Mouse (Mus musculus) lung, postnatal 4 days (tissue): ENCODE data around the gene Rcor2.

ENCODE experiments used
- DNase-seq, 2 experiments: peaks; one replicate each; pipeline ENCODE4 v3.0.0; 2021

The Rcor2 gene

GRCm38 (mm10) chr19:7265478-7266191 is 1.5 kb upstream of the Rcor2 start:
- DNase-seq = no peak

DNA sequence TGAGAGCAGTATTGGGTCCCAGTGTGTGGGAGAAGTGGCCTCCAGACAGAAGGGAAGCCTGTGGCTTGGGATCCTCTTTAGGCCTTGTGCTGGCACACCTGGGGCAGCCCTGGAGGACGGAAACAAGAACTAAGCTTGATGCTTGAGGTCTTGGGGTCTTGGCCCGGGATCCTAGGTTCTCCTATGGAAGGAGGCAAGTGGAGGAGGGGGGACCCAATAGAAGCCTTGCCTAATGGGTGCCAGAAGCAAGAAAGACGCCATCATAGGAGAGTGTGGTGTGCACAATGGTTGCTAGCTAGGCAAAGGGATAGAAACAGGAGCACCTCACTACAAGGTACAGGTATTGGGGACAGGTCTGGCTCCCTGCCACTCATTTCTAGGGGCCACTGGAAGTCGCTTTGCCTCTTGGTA is 699 bp upstream of the Rcor2 start:
- no peak for DNase-seq

DNA sequence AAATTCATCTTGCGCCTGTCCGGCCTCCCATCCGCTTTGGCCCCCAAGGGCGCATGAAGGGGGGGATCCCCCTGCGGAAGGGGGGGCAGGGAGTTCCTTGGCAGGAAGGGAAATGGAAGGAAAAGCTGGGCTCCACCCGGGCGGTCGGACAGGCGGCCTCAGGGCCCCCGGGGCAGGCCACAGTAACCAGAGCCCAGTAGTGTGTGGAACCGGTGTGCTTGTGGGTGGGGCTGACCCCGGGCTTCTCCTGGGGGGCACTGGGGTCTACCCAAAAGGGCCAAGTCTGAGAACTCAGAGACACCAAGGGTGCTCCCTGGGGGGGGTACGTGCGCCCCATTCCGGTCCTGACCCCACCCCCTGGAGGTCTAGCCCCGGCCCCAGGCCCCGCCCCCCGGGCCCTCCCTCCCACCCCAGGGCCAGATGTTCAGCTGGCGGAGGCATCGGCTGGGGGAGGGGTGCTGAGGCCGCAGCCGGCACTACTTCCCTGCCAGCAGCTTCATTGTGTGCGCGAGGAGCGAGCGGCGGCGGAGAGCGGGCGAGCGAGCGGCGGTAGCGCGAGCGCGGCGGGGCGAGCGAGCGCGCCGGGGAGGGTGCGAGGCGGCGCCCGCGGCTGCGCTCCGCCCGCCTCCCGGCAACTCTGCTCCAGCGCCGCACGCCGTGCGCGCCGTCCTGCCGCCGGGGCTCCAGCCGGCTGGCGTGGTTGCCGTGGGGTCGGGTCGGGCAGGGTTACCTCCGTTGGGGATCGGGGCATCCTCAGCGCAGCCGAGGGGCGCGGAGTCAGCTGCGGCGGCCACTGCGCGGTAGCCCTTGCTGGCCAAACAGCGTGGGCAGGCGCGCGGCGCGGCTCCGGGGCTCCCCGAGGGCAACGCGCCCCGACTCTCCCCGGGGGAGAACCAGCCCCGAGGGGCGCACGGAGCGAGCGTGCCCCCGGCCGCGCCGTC is 926 bp downstream of the Rcor2 start:
- peak; percentile 88 to 93 for DNase-seq

DNA sequence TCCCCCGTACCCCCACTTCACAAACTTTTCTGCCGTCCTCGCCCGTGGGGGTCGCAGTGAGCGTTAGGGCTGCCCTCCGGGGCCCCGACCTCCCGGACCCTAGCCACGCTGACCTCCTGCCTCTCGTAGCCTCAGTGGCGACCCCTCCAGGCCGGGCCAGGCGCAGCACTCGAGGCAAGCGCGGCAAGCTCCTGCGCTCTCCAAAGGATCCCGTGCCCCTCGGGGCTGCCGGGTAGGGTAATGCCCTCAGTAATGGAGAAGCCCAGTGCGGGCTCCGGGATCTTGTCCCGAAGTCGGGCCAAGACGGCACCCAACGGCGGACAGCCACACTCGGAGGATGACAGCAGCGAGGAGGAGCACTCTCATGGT is 1.6 kb downstream of the Rcor2 start:
- peak; percentile 83 to 89 for DNase-seq

GRCm38 (mm10) chr19:7269290-7270044 is 2.3 kb downstream of the Rcor2 start:
- no peak for DNase-seq

- DNase-seq = no peak
Measured at GRCm38 (mm10) chr19:7273486-7273885, 6.4 kb downstream of the Rcor2 start.

GRCm38 (mm10) chr19:7274326-7274990 is 7.3 kb downstream of the Rcor2 start:
- no peak for DNase-seq

DNA sequence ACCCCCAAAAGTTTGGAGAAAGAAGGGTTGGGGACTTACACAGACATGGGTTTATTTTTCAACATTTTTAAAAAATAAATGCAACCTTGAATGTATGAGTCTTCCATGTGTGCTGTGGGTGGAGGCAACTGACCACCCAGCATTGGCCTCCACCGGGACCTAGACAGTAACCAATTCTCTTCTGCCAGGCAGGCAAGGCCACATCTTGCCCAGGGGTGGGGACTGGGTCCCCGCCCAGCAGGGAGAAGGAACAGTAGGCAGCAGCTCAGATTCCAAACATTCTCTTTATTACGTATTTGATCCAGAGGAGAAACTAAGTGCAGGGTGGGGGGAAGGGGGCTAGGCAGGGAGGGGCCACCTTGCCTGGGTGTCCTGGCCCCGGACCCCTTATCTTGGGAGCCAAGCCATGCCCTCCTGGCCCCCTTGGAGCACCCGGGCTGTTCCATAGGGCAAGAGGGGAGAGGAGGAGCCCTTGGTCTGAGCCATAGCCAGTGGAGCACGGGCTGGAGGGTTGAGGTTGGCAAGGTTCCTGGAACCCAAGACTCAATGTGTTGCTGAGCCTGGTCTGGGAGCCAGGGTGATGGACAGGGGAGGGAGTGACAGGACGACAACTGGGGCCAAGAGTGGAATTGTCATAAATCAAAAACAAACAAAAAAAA is 8.1 kb downstream of the Rcor2 start:
- no peak for DNase-seq

DNA sequence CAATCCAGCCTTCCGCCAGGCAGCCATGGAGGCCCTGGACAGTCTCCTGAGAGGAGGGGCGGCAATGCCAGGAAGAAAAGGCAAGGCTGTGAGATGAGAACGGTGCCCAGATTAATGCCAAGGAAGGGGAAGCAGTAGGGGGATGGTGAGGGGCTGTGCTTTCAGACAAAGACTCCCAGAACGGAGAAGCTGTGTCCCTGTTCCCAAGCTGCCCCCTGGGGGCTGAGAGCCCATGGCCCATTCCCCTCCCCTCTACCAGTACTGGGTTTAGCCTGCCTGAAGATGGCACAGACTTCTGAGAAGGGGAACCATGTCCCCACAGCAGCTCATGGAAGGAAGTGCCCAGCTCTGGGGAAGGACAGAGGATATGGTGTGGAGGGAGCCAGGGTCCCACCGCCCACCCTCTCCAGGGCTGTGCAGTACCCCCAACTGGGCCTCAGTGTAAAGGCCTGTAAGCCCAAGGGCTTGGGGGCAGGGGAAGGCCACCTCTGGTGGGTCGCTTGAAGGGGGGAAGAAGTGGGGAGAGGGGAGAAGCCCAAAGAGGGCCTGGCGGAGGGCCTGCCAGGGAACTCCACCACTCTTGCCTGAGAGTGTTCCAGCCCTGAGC is 9.0 kb downstream of the Rcor2 start:
- DNase-seq = no peak

GRCm38 (mm10) chr19:7276796-7277195 is 9.7 kb downstream of the Rcor2 start:
- DNase-seq = no peak

DNA sequence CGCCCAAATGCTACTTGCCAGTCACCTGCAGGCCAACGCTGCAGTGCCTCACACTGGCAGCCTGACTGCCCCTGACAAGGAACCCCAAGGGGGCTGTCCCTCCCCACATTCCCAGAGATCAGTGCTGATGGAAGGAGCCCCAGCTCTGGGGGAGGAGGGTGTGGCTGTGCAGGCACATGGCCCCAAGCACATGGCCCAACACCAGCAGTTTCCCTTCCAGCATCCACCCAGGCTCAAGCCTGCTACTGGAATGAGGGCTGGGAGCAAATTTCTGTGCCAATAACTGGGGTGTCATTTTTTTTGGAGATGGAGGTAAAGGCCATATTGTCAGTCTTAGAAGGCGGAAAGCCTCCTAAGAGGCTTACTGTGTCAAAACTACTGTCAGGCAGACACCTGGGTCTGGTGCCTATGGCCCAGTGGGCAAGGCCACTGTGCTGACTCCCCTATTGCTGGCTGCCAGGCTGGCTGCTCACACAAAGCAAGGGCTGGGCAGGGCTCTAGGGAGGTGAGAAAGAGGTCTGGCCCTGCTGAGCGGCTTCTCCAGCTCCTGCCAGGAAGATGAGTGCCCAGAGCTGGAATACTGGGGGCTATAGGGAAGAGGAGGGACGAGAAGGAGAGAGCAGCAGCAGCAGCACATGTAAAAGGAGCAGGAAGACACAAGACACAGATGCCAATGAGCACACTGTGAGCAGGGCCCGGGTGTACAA is 11.2 kb downstream of the Rcor2 start:
- DNase-seq = no peak

- peak; percentile 71 to 72 for DNase-seq
Measured at GRCm38 (mm10) chr19:7279114-7279513, 12.0 kb downstream of the Rcor2 start.

- no peak for DNase-seq
Measured at GRCm38 (mm10) chr19:7280557-7281330, 13.6 kb downstream of the Rcor2 start.

DNA sequence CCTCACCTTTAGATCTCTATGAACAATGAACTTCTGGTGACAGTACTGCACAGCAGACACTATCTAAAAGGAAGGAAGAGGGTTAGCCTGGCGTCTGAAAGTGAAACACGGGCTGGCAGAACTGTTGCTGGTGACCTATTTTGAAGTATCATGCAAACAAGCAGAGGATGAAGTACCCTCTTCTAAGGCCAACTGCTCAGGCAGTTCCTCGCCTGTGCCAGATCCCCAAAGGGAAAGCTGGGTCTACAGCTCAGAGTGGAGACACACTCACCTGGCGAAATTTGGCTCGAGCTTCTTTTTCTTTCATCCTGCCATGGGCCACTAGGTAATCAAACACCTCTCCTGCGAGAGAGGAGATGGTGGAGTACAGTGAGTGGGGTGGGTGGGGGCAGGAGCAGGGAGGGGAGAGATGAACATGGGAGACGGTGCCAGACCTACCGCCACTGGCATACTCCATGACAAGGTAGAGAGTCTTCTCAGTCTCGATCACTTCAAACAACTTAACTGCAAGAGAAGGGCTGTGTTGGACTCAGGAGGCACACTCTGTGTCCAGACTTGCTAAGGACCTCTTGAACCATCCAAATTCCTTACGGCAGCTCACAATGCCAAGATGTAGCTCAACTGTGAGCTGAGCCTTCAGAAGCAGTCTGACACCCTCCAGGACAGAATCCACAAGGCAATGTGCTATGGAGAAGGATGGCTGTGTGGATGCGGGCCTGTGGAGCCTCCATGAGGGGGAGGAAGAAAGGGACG is 19.6 kb downstream of the Rcor2 start:
- DNase-seq = peak in 1 of 2 experiments; percentile 5

GRCm38 (mm10) chr19:7288288-7288687 is 21.2 kb downstream of the Rcor2 start:
- DNase-seq = no peak

- DNase-seq = peak in 1 of 2 experiments; percentile 5
Measured at GRCm38 (mm10) chr19:7289767-7290166, 22.6 kb downstream of the Rcor2 start.

DNA sequence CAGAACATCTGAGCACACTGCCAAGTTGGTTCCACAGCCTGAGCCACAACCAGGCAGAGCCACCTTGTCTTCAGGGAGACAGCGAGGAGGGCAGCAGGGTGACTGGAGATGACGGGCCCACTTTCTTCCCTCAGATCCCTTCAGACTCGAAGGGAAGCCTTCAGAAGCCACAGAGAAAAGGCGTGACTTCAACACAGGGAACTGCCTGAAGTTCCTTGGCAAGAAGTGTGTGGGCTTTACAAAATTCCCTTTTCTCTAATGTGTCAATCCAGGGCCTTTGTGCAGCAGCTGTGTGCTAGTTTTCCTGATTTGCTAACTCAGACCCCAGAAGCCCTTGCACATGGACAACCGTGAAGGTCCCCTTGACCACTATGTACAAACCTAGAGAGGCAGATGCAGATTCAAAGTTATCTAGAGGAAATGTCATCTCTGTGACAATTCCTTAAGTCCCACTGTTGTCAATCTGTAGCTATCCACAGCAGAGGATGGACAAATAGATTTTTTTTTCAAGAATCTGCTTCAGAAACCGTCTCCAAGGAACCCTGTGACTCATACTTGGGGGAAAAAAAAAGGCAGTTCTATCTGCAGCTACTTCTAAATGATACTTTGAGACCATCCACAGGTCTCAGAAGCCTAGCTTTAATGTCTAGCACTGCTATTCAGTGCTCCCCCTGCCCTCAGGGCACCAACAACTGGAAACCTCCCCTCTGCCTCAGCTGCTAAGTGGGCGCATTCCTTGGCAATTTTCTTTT is 25.0 kb downstream of the Rcor2 start:
- no peak for DNase-seq

DNA sequence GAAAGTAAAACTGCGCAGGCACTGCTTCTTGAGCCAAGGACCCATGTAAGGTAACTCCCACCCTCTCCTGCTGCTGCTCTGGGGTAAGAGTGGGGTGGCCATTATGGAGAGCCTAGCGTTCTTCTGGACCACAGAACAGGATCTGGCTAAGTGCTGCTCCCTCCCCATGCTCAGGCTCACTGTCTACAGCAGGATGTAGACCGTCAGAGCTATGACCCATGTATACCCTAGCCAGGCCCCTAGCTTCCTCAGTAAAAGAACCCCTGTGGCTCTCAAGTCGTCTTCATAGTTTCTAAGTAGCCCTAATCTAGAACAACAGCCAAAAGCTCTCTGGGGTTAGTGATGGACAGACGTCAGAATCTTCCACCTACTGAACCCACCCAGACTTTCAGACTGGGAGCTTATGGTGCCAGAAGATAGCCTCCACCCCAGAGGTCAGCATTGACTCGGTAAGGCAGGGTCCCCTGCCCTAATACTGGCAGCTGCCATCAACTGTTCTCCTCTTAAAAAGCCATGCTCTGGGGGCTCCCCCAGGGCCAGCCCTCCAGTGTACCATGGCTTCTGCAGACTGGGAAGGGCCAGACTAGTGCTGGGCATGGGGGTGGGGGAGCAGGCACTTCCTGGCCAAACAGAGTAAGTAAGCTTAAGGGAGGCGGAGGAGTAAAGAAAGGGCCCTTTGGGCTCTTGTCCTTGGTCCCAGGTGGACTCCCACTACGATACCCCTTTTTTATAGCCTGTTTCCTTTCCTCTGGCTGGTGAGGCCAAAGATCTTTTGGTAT is 27.2 kb downstream of the Rcor2 start:
- DNase-seq = peak in 1 of 2 experiments; percentile 33
